Mouse (Mus musculus): Measurements from ENCODE around the gene Gm14305.
"Not testable (repeated sequence)": the region's sequence is repeated elsewhere in the genome, so short reads cannot be mapped to it uniquely, and the experiment has no call there.

The Gm14305 gene

GRCm38 (mm10) chr2:176708051-176708450 is at the start of gene Gm14305:
Gene Gm14305 (plus strand): TSS chr2:176708328.
- not testable (repeated sequence) for DNase-seq (ENCODE audit: low read depth)

GRCm38 (mm10) chr2:176670222-176670621 is 37.9 kb upstream of the Gm14305 start, which contains the start of gene Zfp973:
Gene Zfp973 (plus strand): TSS chr2:176670522.
- DNase-seq (ENCODE audit: low read depth), result not testable (repeated sequence)

All from induced T-regulatory cell, adult 2 months (primary cell).